Comparison of ENCODE assay signal across 19 mouse cellular contexts in the genomic region with DNA sequence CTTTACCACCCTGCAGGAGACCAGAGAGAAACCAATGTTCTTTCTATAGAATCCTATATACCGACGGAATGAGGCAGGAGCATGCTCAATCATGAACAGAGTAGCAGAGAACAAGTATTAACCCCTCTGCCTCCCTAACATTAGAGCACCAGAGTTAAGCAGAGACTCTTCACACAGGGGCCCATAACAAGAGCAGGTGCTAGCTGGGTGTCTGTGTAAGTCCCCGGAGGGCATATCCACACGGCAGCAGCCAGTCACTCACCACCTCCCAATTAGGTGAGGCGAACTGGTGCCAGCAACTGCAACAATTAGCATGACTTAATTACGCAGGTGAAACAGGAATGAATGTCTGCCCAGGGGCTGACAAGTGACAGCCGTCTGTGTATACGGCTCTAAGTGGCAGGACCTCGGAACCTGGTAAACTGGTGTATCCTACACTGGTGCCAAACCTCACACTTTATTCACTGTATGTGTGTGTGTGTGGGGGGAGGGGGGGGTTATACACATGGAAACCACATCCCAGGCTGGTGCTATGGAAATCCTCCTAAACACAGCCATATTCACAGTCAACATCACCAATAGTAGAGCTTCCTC.
DNase-seq lines count a peak whose midpoint lies in the region; ATAC-seq and TF ChIP-seq lines count a peak whose summit lies in the region.
"Had no signal": no experiment of that assay in that cellular context is flagged by ENCODE, and none has a peak within 500 bp of the region (broad histone marks: within the 10 kb centered on the region; RNA-seq: fewer than 3 reads in every experiment).

No protein-coding gene starts in this region.

- no peak for DNase-seq in forebrain, postnatal 0 days
- no peak for DNase-seq in midbrain, embryonic 10.5 days (ENCODE audit: low spot score)
- DNase-seq in midbrain, postnatal 0 days (ENCODE audit: low spot score): no peak
- DNase-seq: adrenal gland, adult 8-10 months; cerebellum, adult 18-20 months; gastrocnemius, postnatal 10 days; heart, adult 2 months; kidney, adult 18-20 months; kidney, postnatal 4 days; lung, embryonic 14.5 days; retina, postnatal 1 day; thymus, postnatal 25 days had no signal

- no peaks in the 10 kb centered on the region for H3K36me3 ChIP-seq in forebrain, embryonic 12.5 days (replicated peaks)
- no peaks in the 10 kb centered on the region for H3K36me3 ChIP-seq in forebrain, postnatal 0 days (ENCODE audit: insufficient read depth)
- no peaks in the 10 kb centered on the region for H3K36me3 ChIP-seq in midbrain, embryonic 12.5 days
- no peaks in the 10 kb centered on the region for H3K36me3 ChIP-seq in midbrain, embryonic 10.5 days
- no peaks in the 10 kb centered on the region for H3K36me3 ChIP-seq in forebrain, embryonic 16.5 days (ENCODE audit: control insufficient read depth, insufficient read depth)
- H3K36me3 ChIP-seq in midbrain, postnatal 0 days (ENCODE audit: insufficient read depth, low read length): no peaks in the 10 kb centered on the region
- H3K36me3 ChIP-seq: liver, embryonic 12.5 days had no signal

- H3K9me3 ChIP-seq in forebrain, embryonic 12.5 days: no peaks in the 10 kb centered on the region
- no peaks in the 10 kb centered on the region for H3K9me3 ChIP-seq in forebrain, postnatal 0 days (ENCODE audit: low read length)
- H3K9me3 ChIP-seq in midbrain, embryonic 12.5 days: no peaks in the 10 kb centered on the region
- H3K9me3 ChIP-seq in midbrain, embryonic 10.5 days (replicated peaks): no peaks in the 10 kb centered on the region
- no peaks in the 10 kb centered on the region for H3K9me3 ChIP-seq in forebrain, embryonic 16.5 days (ENCODE audit: control insufficient read depth, low read length)
- no peaks in the 10 kb centered on the region for H3K9me3 ChIP-seq in midbrain, postnatal 0 days (ENCODE audit: low read length)
- H3K9me3 ChIP-seq: embryonic facial prominence, embryonic 12.5 days; liver, embryonic 12.5 days had no signal

- H3K9ac ChIP-seq in forebrain, embryonic 12.5 days: no peak overlapping the region
- H3K9ac ChIP-seq in forebrain, postnatal 0 days: no peak overlapping the region
- H3K9ac ChIP-seq in midbrain, embryonic 12.5 days (replicated peaks): no peak overlapping the region
- no peak overlapping the region for H3K9ac ChIP-seq in forebrain, embryonic 16.5 days (replicated peaks; ENCODE audit: low read depth, low read length)
- H3K9ac ChIP-seq in midbrain, postnatal 0 days (replicated peaks; ENCODE audit: low read length, poor library complexity, severe bottlenecking): no peak overlapping the region
- H3K9ac ChIP-seq: embryonic facial prominence, embryonic 12.5 days; liver, embryonic 12.5 days; lung, embryonic 14.5 days had no signal

- 66% methylated on average over 9 of the region's 9 CpGs for WGBS in forebrain, embryonic 12.5 days
- WGBS in forebrain, postnatal 0 days: 34% methylated on average over 9 of the region's 9 CpGs
- WGBS in midbrain, embryonic 12.5 days: 85% methylated on average over 9 of the region's 9 CpGs
- WGBS in midbrain, embryonic 10.5 days: 90% methylated on average over 9 of the region's 9 CpGs
- WGBS in forebrain, embryonic 16.5 days: 34% methylated on average over 9 of the region's 9 CpGs
- WGBS in midbrain, postnatal 0 days: 72% methylated on average over 9 of the region's 9 CpGs

- no peaks in the 10 kb centered on the region for H3K4me1 ChIP-seq in forebrain, embryonic 12.5 days
- H3K4me1 ChIP-seq in forebrain, postnatal 0 days (ENCODE audit: insufficient read depth): no peaks in the 10 kb centered on the region
- H3K4me1 ChIP-seq in midbrain, embryonic 12.5 days: no peaks in the 10 kb centered on the region
- H3K4me1 ChIP-seq in midbrain, embryonic 10.5 days: no peaks in the 10 kb centered on the region
- peaks cover 20% of the 10 kb centered on the region for H3K4me1 ChIP-seq in forebrain, embryonic 16.5 days (replicated peaks; ENCODE audit: control insufficient read depth, insufficient read depth, low read length)
- H3K4me1 ChIP-seq in midbrain, postnatal 0 days (ENCODE audit: insufficient read depth, low read length): no peaks in the 10 kb centered on the region
- H3K4me1 ChIP-seq: liver, embryonic 12.5 days had no signal

- TF ChIP-seq CTCF in forebrain, postnatal 0 days (IDR thresholded peaks at IDR 0.05; ENCODE audit: low read depth): no peak
- no peak for TF ChIP-seq CTCF in midbrain, postnatal 0 days (IDR thresholded peaks at IDR 0.05)

- H3K4me3 ChIP-seq in forebrain, embryonic 12.5 days (replicated peaks): no peak overlapping the region
- no peak overlapping the region for H3K4me3 ChIP-seq in forebrain, postnatal 0 days (ENCODE audit: low read depth, low read length)
- no peak overlapping the region for H3K4me3 ChIP-seq in midbrain, embryonic 12.5 days
- H3K4me3 ChIP-seq in midbrain, embryonic 10.5 days: no peak overlapping the region
- no peak overlapping the region for H3K4me3 ChIP-seq in forebrain, embryonic 16.5 days (replicated peaks; ENCODE audit: low read length)
- H3K4me3 ChIP-seq in midbrain, postnatal 0 days (ENCODE audit: low read depth, low read length): no peak overlapping the region
- H3K4me3 ChIP-seq: embryonic facial prominence, embryonic 12.5 days; heart, adult 2 months; liver, embryonic 12.5 days had no signal

- no peaks in the 10 kb centered on the region for H3K27me3 ChIP-seq in forebrain, embryonic 12.5 days
- no peaks in the 10 kb centered on the region for H3K27me3 ChIP-seq in forebrain, postnatal 0 days (ENCODE audit: insufficient read depth, low read length)
- H3K27me3 ChIP-seq in midbrain, embryonic 12.5 days: no peaks in the 10 kb centered on the region
- no peaks in the 10 kb centered on the region for H3K27me3 ChIP-seq in midbrain, embryonic 10.5 days (ENCODE audit: low read depth, poor library complexity, severe bottlenecking)
- H3K27me3 ChIP-seq in forebrain, embryonic 16.5 days (replicated peaks; ENCODE audit: control insufficient read depth, insufficient read depth, low read length): no peaks in the 10 kb centered on the region
- H3K27me3 ChIP-seq in midbrain, postnatal 0 days (ENCODE audit: insufficient read depth, low read length): no peaks in the 10 kb centered on the region
- H3K27me3 ChIP-seq: embryonic facial prominence, embryonic 12.5 days; liver, embryonic 12.5 days had no signal

- peak; percentile 89; the same call in 1 of the 2 replicates for ATAC-seq in forebrain, embryonic 12.5 days (ENCODE audit: low FRiP score)
- ATAC-seq in forebrain, postnatal 0 days: no peak; the same call in 1 of the 2 replicates
- ATAC-seq in midbrain, embryonic 12.5 days (ENCODE audit: low FRiP score, low read depth): peak; percentile 52; the same call in 1 of the 2 replicates
- ATAC-seq in forebrain, embryonic 16.5 days: peak; percentile 62
- ATAC-seq in midbrain, postnatal 0 days (ENCODE audit: low FRiP score): peak; percentile 39
- no peak for ATAC-seq in CD4-positive, CD25-positive, alpha-beta regulatory T cell, adult 4 months
- ATAC-seq: liver, embryonic 12.5 days had no signal

- no peak overlapping the region for H3K4me2 ChIP-seq in forebrain, embryonic 12.5 days
- no peak overlapping the region for H3K4me2 ChIP-seq in forebrain, postnatal 0 days (ENCODE audit: low read depth)
- H3K4me2 ChIP-seq in midbrain, embryonic 12.5 days (replicated peaks): no peak overlapping the region
- no peak overlapping the region for H3K4me2 ChIP-seq in forebrain, embryonic 16.5 days (ENCODE audit: low read length)
- H3K4me2 ChIP-seq in midbrain, postnatal 0 days (ENCODE audit: low read depth, low read length, poor library complexity, severe bottlenecking): no peak overlapping the region
- H3K4me2 ChIP-seq: embryonic facial prominence, embryonic 12.5 days; liver, embryonic 12.5 days; lung, embryonic 14.5 days had no signal

- no peak overlapping the region for H3K27ac ChIP-seq in forebrain, embryonic 12.5 days
- no peak overlapping the region for H3K27ac ChIP-seq in forebrain, postnatal 0 days (ENCODE audit: low read depth, low read length)
- no peak overlapping the region for H3K27ac ChIP-seq in midbrain, embryonic 12.5 days (replicated peaks)
- H3K27ac ChIP-seq in midbrain, embryonic 10.5 days (replicated peaks): no peak overlapping the region
- H3K27ac ChIP-seq in forebrain, embryonic 16.5 days (ENCODE audit: low read length): no peak overlapping the region
- no peak overlapping the region for H3K27ac ChIP-seq in midbrain, postnatal 0 days (ENCODE audit: low read depth, low read length)
- H3K27ac ChIP-seq: heart, adult 2 months; liver, embryonic 12.5 days; macrophage had no signal

Comparison
In these comparisons a context has a peak if more than half of its experiments do, and no peak if none do; other contexts are left out.
1. ATAC-seq: peak in forebrain, embryonic 12.5 days (single experiment), midbrain, embryonic 12.5 days (single experiment), forebrain, embryonic 16.5 days (single experiment) and midbrain, postnatal 0 days (single experiment); none in forebrain, postnatal 0 days (single experiment) and CD4-positive, CD25-positive, alpha-beta regulatory T cell, adult 4 months (single experiment).